Mouse (Mus musculus): ENCODE results near the gene Gm10717.
"Not testable (repeated sequence)": the region's sequence is repeated elsewhere in the genome, so short reads cannot be mapped to it uniquely, and the experiment has no call there.

Gm10717 gene

DNA sequence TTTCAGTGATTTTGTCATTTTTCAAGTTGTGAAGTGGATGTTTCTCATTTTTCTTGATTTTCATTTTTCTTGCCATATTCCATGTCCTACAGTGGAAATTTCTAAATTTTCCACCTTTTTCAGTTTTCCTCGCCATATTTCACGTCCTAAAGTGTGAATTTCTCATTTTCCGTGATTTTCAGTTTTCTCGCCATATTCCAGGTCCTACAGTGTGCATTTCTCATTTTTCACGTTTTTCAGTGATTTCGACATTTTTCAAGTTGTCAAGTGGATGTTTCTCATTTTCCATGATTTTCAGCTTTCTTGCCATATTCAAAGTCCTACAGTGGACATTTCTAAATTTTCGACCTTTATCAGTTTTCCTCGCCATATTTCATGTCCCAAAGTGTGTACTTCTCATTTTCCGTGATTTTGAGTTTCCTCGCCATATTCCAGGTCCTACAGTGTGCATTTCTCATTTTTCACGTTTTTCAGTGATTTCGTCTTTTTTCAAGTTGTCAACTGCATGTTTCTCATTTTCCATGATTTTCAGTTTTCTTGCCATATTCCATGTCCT lies at the start of gene Gm10717:
TSS of gene Gm10717 (plus strand) at position 506 of the 556 bp plus-strand sequence.
- not testable (repeated sequence) for DNase-seq (ENCODE audit: extremely low spot score, low read depth, low spot score)

DNA sequence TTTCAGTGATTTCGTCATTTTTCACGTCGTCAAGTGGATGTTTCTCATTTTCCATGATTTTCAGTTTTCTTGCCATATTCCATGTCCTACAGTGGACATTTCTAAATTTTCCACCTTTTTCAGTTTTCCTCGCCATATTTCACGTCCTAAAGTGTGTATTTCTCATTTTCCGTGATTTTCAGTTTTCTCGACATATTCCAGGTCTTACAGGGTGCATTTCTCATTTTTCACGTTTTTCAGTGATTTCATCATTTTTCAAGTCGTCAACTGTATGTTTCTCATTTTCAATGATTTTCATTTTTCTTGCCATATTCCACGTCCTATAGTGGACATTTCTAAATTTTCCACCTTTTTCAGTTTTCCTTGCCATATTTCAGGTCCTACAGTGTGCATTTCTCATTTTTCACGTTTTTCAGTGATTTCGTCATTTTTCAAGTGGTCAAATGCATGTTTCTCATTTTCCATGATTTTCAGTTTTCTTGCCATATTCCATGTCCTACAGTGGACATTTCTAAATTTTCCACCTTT lies 24.7 kb upstream of the Gm10717 start, which contains the start of gene Gm10722:
TSS of gene Gm10722 (plus strand) at position 478 of the 528 bp plus-strand sequence.
- DNase-seq (ENCODE audit: extremely low spot score, low read depth, low spot score), result peak; percentile 97

DNA sequence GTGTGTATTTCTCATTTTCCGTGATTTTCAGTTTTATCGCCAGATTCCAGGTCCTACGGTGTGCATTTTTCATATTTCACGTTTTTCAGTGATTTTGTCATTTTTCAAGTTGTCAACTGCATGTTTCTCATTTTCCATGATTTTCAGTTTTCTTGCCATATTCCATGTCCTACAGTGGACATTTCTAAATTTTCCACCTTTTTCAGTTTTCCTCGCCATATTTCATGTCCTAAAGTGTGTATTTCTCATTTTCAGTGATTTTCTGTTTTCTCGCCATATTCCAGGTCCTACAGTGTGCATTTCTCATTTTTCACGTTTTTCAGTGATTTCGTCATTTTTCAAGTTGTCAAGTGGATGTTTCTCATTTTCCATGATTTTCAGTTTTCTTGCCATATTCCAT lies 24.2 kb upstream of the Gm10717 start:
- DNase-seq (ENCODE audit: extremely low spot score, low read depth, low spot score), result not testable (repeated sequence)

DNA sequence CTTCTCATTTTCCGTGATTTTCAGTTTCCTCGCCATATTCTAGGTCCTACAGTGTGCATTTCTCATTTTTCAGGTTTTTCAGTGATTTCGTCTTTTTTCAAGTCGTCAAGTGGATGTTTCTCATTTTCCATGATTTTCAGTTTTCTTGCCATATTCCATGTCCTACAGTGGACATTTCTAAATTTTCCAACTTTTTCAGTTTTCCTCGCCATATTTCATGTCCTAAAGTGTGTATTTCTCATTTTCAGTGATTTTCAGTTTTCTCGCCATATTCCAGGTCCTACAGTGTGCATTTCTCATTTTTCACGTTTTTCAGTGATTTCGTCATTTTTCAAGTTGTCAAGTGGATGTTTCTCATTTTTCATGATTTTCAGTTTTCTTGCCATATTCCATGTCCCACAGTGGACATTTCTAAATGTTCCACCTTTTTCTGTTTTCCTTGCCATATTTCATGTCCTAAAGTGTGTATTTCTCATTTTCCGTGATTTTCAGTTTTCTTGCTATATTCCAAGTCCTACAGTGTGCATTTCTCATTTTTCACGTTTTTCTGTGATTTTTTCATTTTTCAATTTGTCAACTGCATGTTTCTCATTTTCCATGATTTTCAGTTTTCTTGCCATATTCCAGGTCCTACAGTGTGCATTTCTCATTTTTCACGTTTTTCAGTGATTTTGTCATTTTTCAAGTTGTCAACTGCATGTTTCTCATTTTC lies 23.1 kb upstream of the Gm10717 start:
- DNase-seq (ENCODE audit: extremely low spot score, low read depth, low spot score), result peak; percentile 46

DNA sequence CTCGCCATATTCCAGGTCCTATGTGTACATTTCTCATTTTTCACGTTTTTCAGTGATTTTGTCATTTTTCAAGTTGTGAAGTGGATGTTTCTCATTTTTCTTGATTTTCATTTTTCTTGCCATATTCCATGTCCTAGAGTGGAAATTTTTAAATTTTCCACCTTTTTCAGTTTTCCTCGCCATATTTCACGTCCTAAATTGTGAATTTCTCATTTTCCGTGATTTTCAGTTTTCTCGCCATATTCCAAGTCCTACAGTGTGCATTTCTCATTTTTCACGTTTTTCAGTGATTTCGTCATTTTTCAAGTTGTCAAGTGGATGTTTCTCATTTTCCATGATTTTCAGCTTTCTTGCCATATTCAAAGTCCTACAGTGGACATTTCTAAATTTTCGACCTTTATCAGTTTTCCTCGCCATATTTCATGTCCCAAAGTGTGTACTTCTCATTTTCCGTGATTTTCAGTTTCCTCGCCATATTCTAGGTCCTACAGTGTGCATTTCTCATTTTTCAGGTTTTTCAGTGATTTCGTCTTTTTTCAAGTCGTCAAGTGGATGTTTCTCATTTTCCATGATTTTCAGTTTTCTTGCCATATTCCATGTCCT lies 22.3 kb upstream of the Gm10717 start, which contains the start of gene Gm11168:
TSS of gene Gm11168 (plus strand) at position 553 of the 603 bp plus-strand sequence.
- DNase-seq (ENCODE audit: extremely low spot score, low read depth, low spot score), result not testable (repeated sequence)

DNA sequence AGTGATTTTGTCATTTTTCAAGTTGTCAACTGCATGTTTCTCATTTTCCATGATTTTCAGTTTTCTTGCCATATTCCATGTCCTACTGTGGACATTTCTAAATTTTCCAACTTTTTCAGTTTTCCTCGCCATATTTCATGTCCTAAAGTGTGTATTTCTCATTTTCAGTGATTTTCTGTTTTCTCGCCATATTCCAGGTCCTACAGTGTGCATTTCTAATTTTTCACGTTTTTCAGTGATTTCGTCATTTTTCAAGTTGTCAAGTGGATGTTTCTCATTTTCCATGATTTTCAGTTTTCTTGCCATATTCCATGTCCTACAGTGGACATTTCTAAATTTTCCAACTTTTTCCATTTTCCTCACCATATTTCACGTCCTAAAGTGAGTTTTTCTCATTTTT lies 19.0 kb upstream of the Gm10717 start:
- DNase-seq (ENCODE audit: extremely low spot score, low read depth, low spot score), result not testable (repeated sequence)

DNA sequence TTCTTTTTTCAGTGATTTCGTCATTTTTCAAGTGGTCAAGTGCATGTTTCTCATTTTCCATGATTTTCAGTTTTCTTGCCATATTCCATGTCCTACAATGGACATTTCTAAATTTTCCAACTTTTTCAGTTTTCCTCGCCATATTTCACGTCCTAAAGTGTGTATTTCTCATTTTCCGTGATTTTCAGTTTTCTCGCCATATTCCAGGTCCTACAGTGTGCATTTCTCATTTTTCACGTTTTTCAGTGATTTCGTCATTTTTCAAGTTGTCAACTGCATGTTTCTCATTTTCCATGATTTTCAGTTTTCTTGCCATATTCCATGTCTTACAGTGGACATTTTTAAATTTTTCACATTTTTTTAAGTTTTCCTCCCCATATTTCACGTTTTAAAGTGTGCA lies 18.6 kb upstream of the Gm10717 start:
- not testable (repeated sequence) for DNase-seq (ENCODE audit: extremely low spot score, low read depth, low spot score)

DNA sequence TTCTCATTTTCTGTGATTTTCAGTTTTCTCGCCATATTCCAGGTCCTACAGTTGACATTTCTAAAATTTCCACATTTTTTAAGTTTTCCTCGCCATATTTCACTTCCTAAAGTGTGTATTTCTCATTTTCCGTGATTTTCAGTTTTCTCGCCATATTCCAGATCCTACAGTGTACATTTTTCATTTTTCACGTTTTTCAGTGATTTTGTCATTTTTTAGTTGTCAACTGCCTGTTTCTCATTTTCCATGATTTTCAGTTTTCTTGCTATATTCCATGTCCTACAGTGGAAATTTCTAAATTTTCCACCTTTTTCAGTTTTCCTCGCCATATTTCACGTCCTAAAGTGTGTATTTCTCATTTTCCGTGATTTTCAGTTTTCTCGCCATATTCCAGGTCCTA lies 17.9 kb upstream of the Gm10717 start:
- DNase-seq (ENCODE audit: extremely low spot score, low read depth, low spot score), result peak; percentile 73

DNA sequence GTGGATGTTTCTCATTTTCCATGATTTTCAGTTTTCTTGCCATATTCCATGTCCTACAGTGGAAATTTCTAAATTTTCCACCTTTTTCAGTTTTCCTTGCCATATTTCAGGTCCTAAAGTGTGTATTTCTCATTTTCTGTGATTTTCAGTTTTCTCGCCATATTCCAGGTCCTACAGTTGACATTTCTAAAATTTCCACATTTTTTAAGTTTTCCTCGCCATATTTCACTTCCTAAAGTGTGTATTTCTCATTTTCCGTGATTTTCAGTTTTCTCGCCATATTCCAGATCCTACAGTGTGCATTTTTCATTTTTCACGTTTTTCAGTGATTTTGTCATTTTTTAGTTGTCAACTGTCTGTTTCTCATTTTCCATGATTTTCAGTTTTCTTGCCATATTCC lies 15.9 kb upstream of the Gm10717 start:
- DNase-seq (ENCODE audit: extremely low spot score, low read depth, low spot score), result not testable (repeated sequence)

DNA sequence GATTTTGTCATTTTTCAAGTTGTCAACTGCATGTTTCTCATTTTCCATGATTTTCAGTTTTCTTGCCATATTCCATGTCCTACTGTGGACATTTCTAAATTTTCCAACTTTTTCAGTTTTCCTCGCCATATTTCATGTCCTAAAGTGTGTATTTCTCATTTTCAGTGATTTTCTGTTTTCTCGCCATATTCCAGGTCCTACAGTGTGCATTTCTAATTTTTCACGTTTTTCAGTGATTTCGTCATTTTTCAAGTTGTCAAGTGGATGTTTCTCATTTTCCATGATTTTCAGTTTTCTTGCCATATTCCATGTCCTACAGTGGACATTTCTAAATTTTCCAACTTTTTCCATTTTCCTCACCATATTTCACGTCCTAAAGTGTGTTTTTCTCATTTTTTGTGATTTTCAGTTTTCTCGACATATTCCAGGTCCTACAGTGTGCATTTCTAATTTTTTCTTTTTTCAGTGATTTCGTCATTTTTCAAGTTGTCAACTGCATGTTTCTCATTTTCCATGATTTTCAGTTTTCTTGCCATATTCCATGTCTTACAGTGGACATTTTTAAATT lies 13.1 kb upstream of the Gm10717 start:
- not testable (repeated sequence) for DNase-seq (ENCODE audit: extremely low spot score, low read depth, low spot score)

DNA sequence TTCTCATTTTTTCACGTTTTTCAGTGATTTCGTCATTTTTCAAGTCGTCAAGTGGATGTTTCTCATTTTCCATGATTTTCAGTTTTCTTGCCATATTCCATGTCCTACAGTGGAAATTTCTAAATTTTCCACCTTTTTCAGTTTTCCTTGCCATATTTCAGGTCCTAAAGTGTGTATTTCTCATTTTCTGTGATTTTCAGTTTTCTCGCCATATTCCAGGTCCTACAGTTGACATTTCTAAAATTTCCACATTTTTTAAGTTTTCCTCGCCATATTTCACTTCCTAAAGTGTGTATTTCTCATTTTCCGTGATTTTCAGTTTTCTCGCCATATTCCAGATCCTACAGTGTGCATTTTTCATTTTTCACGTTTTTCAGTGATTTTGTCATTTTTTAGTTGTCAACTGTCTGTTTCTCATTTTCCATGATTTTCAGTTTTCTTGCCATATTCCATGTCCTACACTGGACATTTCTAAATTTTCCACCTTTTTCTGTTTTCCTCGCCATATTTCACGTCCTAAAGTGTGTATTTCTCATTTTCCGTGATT lies 12.4 kb upstream of the Gm10717 start, which contains the start of gene Gm10721:
TSS of gene Gm10721 (plus strand) at position 408 of the 547 bp plus-strand sequence.
- not testable (repeated sequence) for DNase-seq (ENCODE audit: extremely low spot score, low read depth, low spot score)

DNA sequence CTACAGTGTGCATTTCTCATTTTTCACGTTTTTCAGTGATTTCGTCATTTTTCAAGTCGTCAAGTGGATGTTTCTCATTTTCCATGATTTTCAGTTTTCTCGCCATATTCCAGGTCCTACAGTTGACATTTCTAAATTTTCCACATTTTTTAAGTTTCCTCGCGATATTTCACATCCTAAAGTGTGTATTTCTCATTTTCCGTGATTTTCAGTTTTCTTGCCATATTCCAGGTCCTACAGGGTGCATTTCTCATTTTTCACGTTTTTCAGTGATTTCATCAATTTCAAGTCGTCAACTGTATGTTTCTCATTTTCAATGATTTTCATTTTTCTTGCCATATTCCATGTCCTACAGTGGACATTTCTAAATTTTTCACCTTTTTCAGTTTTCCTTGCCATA lies 9.9 kb upstream of the Gm10717 start, which contains the start of gene Gm10720:
TSS of gene Gm10720 (plus strand) at position 301 of the 400 bp plus-strand sequence.
- not testable (repeated sequence) for DNase-seq (ENCODE audit: extremely low spot score, low read depth, low spot score)

DNA sequence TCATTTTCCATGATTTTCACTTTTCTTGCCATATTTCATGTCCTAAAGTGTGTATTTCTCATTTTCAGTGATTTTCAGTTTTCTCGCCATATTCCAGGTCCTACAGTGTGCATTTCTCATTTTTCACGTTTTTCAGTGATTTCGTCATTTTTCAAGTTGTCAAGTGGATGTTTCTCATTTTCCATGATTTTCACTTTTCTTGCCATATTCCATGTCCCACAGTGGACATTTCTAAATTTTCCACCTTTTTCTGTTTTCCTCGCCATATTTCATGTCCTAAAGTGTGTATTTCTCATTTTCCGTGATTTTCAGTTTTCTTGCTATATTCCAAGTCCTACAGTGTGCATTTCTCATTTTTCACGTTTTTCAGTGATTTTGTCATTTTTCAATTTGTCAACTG lies 9.3 kb upstream of the Gm10717 start:
- DNase-seq (ENCODE audit: extremely low spot score, low read depth, low spot score), result not testable (repeated sequence)

DNA sequence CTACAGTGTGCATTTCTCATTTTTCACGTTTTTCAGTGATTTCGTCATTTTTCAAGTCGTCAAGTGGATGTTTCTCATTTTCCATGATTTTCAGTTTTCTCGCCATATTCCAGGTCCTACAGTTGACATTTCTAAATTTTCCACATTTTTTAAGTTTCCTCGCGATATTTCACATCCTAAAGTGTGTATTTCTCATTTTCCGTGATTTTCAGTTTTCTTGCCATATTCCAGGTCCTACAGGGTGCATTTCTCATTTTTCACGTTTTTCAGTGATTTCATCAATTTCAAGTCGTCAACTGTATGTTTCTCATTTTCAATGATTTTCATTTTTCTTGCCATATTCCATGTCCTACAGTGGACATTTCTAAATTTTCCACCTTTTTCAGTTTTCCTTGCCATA lies 8.1 kb upstream of the Gm10717 start, which contains the start of gene Gm10719:
TSS of gene Gm10719 (plus strand) at position 301 of the 400 bp plus-strand sequence.
- not testable (repeated sequence) for DNase-seq (ENCODE audit: extremely low spot score, low read depth, low spot score)

DNA sequence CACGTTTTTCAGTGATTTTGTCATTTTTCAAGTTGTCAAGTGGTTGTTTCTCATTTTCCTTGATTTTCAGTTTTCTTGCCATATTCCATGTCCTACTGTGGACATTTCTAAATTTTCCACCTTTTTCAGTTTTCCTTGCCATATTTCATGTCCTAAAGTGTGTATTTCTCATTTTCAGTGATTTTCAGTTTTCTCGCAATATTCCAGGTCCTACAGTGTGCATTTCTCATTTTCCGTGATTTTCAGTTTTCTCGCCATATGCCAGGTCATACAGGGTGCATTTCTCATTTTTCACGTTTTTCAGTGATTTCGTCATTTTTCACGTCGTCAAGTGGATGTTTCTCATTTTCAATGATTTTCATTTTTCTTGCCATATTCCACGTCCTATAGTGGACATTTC lies 6.3 kb upstream of the Gm10717 start:
- not testable (repeated sequence) for DNase-seq (ENCODE audit: extremely low spot score, low read depth, low spot score)

DNA sequence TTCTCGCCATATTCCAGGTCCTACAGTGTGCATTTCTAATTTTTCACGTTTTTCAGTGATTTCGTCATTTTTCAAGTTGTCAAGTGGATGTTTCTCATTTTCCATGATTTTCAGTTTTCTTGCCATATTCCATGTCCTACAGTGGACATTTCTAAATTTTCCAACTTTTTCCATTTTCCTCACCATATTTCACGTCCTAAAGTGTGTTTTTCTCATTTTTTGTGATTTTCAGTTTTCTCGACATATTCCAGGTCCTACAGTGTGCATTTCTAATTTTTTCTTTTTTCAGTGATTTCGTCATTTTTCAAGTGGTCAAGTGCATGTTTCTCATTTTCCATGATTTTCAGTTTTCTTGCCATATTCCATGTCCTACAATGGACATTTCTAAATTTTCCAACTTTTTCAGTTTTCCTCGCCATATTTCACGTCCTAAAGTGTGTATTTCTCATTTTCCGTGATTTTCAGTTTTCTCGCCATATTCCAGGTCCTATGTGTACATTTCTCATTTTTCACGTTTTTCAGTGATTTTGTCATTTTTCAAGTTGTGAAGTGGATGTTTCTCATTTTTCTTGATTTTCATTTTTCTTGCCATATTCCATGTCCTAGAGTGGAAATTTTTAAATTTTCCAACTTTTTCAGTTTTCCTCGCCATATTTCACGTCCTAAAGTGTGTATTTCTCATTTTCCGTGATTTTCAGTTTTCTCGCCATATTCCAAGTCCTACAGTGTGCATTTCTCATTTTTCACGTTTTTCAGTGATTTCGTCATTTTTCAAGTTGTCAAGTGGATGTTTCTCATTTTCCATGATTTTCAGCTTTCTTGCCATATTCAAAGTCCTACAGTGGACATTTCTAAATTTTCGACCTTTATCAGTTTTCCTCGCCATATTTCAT lies 5.1 kb upstream of the Gm10717 start:
- DNase-seq (ENCODE audit: extremely low spot score, low read depth, low spot score), result not testable (repeated sequence)

DNA sequence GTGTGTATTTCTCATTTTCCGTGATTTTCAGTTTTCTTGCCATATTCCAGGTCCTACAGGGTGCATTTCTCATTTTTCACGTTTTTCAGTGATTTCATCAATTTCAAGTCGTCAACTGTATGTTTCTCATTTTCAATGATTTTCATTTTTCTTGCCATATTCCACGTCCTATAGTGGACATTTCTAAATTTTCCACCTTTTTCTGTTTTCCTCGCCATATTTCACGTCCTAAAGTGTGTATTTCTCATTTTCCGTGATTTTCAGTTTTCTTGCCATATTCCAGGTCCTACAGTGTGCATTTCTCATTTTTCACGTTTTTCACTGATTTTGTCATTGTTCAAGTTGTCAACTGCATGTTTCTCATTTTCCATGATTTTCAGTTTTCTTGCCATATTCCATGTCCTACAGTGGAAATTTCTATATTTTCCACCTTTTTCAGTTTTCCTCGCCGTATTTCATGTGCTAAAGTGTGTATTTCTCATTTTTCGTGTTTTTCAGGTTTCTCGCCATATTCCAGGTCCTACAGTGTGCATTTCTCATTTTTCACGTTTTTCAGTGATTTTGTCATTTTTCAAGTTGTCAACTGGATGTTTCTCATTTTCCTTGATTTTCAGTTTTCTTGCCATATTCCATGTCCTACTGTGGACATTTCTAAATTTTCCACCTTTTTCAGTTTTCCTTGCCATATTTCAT lies 2.8 kb upstream of the Gm10717 start:
- peak; percentile 93 for DNase-seq (ENCODE audit: extremely low spot score, low read depth, low spot score)

DNA sequence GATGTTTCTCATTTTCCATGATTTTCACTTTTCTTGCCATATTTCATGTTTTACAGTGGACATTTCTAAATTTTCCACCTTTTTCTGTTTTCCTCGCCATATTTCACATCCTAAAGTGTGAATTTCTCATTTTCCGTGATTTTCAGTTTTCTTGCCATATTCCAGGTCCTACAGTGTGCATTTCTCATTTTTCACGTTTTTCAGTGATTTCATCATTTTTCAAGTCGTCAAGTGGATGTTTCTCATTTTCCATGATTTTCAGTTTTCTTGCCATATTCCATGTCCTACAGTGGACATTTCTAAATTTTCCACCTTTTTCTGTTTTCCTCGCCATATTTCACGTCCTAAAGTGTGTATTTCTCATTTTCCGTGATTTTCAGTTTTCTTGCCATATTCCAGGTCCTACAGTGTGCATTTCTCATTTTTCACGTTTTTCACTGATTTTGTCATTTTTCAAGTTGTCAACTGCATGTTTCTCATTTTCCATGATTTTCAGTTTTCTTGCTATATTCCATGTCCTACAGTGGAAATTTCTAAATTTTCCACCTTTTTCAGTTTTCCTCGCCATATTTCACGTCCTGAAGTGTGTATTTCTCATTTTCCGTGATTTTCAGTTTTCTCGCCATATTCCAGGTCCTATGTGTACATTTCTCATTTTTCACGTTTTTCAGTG lies 1.8 kb upstream of the Gm10717 start, which contains the start of gene Gm10718:
TSS of gene Gm10718 (plus strand) at position 236 of the 673 bp plus-strand sequence.
- DNase-seq (ENCODE audit: extremely low spot score, low read depth, low spot score), result not testable (repeated sequence)

All from hindlimb bud, embryonic 11.5 days (tissue).